Mouse (Mus musculus): ENCODE data around the gene Duox1. TPM values are rescaled to one million over a fixed set of nuclear protein-coding genes. Genes with fewer than 3 reads are reported as not detected.
"Not testable (repeated sequence)": the region's sequence is repeated elsewhere in the genome, so short reads cannot be mapped to it uniquely, and the experiment has no call there.

Duox1 gene
- polyA plus RNA-seq, 1 experiment, result not detected

DNA sequence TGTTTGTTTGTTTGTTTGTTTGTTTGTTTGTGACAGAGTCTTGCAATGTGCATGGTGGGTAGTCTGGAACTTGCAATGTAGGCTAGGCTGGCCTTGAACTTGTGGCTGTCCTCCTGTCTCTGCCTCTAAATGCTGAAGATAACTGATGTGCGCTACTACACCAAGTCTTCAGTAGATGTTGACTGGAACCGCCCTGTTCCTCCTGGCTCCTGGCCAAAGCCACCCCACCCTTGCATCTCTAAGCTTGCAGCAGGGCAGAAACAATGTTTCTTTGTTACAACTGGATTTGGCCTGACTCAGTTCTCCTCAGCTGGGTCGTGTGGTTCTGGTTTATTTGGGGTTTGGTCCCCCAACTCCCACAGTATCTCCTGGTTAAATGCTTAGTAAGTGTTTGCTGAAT lies 18.7 kb downstream of the Duox1 start:
- Histone ChIP-seq H3K4me1 (ENCODE audit: control insufficient read depth, insufficient read depth, low read length) (no peaks in the 10 kb centered on the region), H3K27ac (ENCODE audit: insufficient read depth, low read depth, low read length) (no peak overlapping the region), H3K4me3 (ENCODE audit: insufficient read depth, low read length) (no peak overlapping the region)
- TF ChIP-seq CTCF (IDR thresholded peaks at IDR 0.05; ENCODE audit: low read depth, low read length) (no peak), POLR2A (IDR thresholded peaks at IDR 0.05; ENCODE audit: borderline replicate concordance, low read depth, low read length) (no peak)

DNA sequence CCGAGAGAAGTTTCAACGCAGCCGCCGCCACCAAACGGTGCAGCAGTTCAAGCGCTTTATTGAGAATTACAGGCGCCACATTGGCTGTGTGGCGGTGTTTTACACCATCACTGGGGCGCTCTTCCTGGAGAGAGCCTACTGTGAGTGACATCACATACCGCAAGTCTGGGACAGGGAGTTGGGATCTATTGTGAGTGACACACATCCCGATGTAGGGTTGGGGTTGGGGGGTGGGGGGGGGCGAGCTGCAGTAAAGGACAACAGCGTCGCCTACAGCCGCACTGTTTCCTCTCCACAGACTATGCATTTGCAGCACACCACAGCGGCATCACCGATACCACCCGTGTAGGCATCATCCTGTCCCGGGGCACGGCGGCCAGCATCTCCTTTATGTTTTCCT lies 21.8 kb downstream of the Duox1 start:
- no peak overlapping the region for H3K4me3 ChIP-seq (ENCODE audit: insufficient read depth, low read length)
- no peak overlapping the region for H3K27ac ChIP-seq (ENCODE audit: insufficient read depth, low read depth, low read length)
- TF ChIP-seq CTCF (IDR thresholded peaks at IDR 0.05; ENCODE audit: low read depth, low read length), result no peak
- H3K4me1 ChIP-seq (ENCODE audit: control insufficient read depth, insufficient read depth, low read length), result no peaks in the 10 kb centered on the region

DNA sequence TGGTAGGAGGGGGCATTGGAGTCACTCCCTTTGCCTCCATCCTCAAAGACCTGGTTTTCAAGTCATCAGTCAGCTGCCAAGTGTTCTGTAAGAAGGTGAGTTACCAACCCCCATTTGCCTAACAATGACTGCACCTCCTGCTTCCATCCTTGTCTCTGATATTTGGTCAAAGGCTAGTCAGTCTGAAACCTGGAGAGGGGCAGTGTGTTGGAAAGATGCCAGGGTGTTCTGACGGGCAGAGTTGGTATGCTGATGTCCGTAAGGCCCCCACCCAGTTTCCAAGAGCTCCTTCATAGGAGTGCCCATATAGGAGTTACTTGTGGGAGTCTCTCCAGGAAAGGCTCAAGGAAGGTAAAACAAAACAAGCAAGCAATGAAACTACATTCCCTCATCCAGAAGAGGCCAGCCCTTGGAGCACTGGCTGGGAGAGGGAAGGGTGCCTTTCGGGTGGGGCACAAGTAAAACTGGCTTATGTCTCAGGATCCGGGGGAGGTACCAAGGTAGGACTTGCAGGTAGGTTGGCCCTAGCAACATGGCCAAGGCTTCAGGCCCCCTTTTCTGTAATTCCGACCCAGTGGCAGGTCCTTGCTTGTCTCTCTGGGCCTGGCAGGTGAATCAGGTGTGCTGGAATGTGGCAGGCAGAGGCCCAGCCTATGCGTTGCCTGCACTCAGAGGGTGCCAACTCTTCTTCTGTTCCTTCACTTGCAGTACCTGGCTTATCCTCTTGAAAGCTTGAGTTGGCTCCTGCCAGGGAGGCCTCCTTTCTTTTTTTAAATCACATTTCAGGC lies 29.8 kb downstream of the Duox1 start:
- Histone ChIP-seq H3K4me1 (ENCODE audit: control insufficient read depth, insufficient read depth, low read length) (no peaks in the 10 kb centered on the region; the same call in 1 of the 2 replicates), H3K27ac (ENCODE audit: insufficient read depth, low read depth, low read length) (no peak overlapping the region), H3K4me3 (ENCODE audit: insufficient read depth, low read length) (no peak overlapping the region)
- TF ChIP-seq CTCF (IDR thresholded peaks at IDR 0.05; ENCODE audit: low read depth, low read length) (no peak), POLR2A (IDR thresholded peaks at IDR 0.05; ENCODE audit: borderline replicate concordance, low read depth, low read length) (no peak)

- H3K4me1 ChIP-seq (ENCODE audit: control insufficient read depth, insufficient read depth, low read length); H3K4me3 ChIP-seq (ENCODE audit: insufficient read depth, low read length); H3K27ac ChIP-seq (ENCODE audit: insufficient read depth, low read depth, low read length): not testable (repeated sequence)
These were observed 30.7 kb downstream of the Duox1 start for GRCm38 (mm10) chr2:122346164-122346563.

DNA sequence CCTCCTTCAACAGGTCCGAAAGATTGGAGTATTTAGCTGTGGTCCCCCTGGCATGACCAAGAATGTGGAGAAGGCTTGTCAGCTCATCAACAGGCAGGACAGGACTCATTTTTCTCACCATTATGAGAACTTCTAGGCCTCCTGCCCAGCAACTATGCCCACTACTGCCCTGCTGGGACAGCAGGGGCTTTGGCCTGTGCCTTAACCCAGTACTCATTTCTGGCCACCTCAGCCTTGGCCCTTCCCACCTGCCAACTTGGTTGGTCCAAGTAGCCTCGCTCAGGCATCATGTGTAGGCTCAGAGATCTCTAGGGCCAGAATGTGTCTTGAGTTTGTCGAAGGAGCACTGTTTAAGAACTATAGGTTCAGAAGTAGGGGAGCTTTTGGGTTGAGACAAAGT lies 31.8 kb downstream of the Duox1 start:
- Histone ChIP-seq H3K4me3 (ENCODE audit: insufficient read depth, low read length) (no peak overlapping the region), H3K27ac (ENCODE audit: insufficient read depth, low read depth, low read length) (no peak overlapping the region), H3K4me1 (ENCODE audit: control insufficient read depth, insufficient read depth, low read length) (peaks cover 3% of the 10 kb centered on the region; the same call in 1 of the 2 replicates)
- no peak for TF ChIP-seq CTCF (IDR thresholded peaks at IDR 0.05; ENCODE audit: low read depth, low read length)
- TF ChIP-seq POLR2A (IDR thresholded peaks at IDR 0.05; ENCODE audit: borderline replicate concordance, low read depth, low read length), result no peak

DNA sequence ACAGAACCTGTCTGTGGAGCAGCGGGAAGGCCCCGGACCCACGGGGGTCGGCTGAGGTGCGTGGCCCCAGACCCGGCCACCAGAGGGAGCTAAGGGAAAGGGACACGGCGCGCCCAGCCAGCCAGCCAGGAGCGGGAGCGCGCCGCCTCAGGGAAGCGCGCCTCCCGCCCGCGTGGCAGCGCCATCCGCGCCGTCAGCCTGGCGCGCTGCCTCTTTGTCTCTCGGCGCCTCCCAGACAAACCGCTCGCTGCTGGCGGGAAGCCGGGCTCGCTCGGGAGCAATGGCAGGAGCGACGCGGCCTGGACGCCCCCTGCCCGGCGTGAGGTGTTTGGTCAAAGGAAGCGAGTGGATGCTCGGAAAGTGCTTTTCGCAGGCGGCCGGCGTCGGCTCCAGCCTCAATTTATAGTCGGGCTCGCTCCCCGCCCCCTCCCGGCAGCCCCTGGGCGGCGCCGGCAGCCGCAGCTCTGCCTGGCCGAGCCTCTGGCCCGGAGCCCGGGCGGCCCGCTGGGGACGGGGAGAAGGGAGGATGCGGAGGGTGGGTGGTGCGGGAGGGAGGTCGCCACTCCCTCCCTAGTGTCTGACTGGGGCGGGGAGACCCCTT lies 33.2 kb downstream of the Duox1 start:
- Histone ChIP-seq H3K27ac (ENCODE audit: insufficient read depth, low read depth, low read length) (0 out of 2 replicates have a peak overlapping the region, but pooled peaks have one; percentile 33), H3K4me1 (ENCODE audit: control insufficient read depth, insufficient read depth, low read length) (peaks cover 3% of the 10 kb centered on the region; the same call in 1 of the 2 replicates), H3K4me3 (ENCODE audit: insufficient read depth, low read length) (peak overlapping the region; percentile 73)
- TF ChIP-seq CTCF (IDR thresholded peaks at IDR 0.05; ENCODE audit: low read depth, low read length) (peak; percentile 51; the same call in 1 of the 2 replicates), POLR2A (IDR thresholded peaks at IDR 0.05; ENCODE audit: borderline replicate concordance, low read depth, low read length) (no peak)

GRCm38 (mm10) chr2:122349136-122349785 lies 33.8 kb downstream of the Duox1 start:
- Histone ChIP-seq H3K4me3 (ENCODE audit: insufficient read depth, low read length) (peak overlapping the region; percentile 73), H3K4me1 (ENCODE audit: control insufficient read depth, insufficient read depth, low read length) (peaks cover 3% of the 10 kb centered on the region; the same call in 1 of the 2 replicates), H3K27ac (ENCODE audit: insufficient read depth, low read depth, low read length) (no peak overlapping the region)
- no peak for TF ChIP-seq POLR2A (IDR thresholded peaks at IDR 0.05; ENCODE audit: borderline replicate concordance, low read depth, low read length)

DNA sequence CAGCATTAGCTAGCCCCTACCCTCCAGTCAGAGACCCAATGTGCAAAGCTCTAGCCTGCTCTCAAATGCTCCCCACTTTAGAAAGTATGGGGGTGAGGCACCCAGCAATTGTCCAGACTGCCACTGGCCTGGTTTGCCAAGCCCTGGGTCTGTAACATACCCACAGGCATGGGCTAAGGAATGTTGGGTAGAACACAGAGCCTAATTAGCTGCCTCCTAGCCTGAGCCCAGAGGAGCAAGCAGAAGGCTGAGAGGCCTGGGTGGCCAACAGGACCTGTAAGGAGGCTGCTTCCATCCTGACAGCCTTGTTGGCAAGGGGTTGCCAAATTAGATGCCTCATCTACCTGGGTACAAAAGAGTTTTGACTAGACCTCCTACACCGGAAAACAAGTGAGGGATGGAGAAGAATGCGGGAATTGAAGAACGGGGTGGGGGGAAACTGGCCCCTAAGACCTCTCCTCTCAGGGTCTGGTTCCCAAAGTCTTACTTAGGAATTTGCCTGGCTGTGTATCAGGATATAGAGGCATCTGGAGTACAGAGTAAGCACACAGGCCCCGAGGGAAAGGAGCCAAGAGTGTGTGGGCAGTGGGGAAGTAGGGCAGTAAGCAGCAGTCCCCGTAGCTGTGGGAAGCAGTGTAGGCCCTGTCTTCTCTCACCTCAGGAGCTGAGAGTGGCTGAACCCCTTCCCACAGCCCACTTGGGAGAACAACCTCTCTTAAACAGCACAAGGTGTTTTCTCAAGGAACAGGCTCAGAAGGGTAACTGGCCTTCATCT lies 35.9 kb downstream of the Duox1 start:
- Histone ChIP-seq H3K4me3 (ENCODE audit: insufficient read depth, low read length) (no peak overlapping the region), H3K27ac (ENCODE audit: insufficient read depth, low read depth, low read length) (no peak overlapping the region), H3K4me1 (ENCODE audit: control insufficient read depth, insufficient read depth, low read length) (peaks cover 3% of the 10 kb centered on the region; the same call in 1 of the 2 replicates)
- no peak for TF ChIP-seq POLR2A (IDR thresholded peaks at IDR 0.05; ENCODE audit: borderline replicate concordance, low read depth, low read length)
- no peak for TF ChIP-seq CTCF (IDR thresholded peaks at IDR 0.05; ENCODE audit: low read depth, low read length)

DNA sequence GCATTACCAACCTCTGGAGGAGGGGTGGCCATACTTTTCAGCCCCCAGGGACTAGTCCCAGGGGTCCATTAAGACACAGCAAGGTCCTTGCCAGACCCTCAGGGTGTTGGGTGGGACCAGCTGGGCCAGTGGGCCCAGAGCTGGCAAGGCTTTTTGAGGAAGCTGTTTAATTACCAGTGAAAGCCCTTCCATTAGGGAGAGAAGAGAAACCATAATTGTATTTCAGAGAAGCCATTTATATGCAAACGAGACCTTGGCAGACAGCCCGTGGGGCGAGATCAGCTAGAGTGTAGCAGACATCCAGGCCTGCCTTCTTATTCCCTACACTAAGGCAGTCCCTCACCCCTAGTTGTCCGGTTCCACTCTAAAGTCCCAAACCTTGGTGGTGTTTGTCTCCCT lies 36.5 kb downstream of the Duox1 start:
- TF ChIP-seq POLR2A (IDR thresholded peaks at IDR 0.05; ENCODE audit: borderline replicate concordance, low read depth, low read length) (no peak), CTCF (IDR thresholded peaks at IDR 0.05; ENCODE audit: low read depth, low read length) (no peak)
- H3K4me3 ChIP-seq (ENCODE audit: insufficient read depth, low read length), result no peak overlapping the region
- no peak overlapping the region for H3K27ac ChIP-seq (ENCODE audit: insufficient read depth, low read depth, low read length)
- peaks cover 3% of the 10 kb centered on the region; the same call in 1 of the 2 replicates for H3K4me1 ChIP-seq (ENCODE audit: control insufficient read depth, insufficient read depth, low read length)
